Mouse (Mus musculus) heart, adult 2 months (tissue): ENCODE measurements around the gene Epas1. TPM values are rescaled to one million over a fixed set of nuclear protein-coding genes. Genes with fewer than 3 reads are reported as not detected.

ENCODE experiments used
- DNase-seq, 2 experiments: peaks; one replicate each; pipeline ENCODE4 v3.0.0; 2021
- H3K27ac ChIP-seq: fragments of 200-600 bp; 2 replicates; pipeline ENCODE4 v1.8.1; 2022
- H3K27me3 ChIP-seq: fragments of 200-500 bp; 2 replicates; pipeline ENCODE4 v1.6.1; 2012; ENCODE audit warnings: mild to moderate bottlenecking, low read length, inconsistent platforms, mixed read lengths; ENCODE audit not compliant: control insufficient read depth, insufficient read depth
- H3K36me3 ChIP-seq: fragments of 200-500 bp; 2 replicates; pipeline ENCODE4 v1.6.1; 2012; ENCODE audit warnings: low read length, inconsistent platforms; ENCODE audit not compliant: control insufficient read depth, insufficient read depth
- H3K4me1 ChIP-seq: fragments of 200-500 bp; 2 replicates; pipeline ENCODE4 v1.6.1; 2011; ENCODE audit warnings: low read length; ENCODE audit not compliant: control insufficient read depth, insufficient read depth
- H3K4me3 ChIP-seq: fragments of 200-600 bp; 2 replicates; pipeline ENCODE4 v1.8.1; 2022
- H3K79me2 ChIP-seq: fragments of 200-500 bp; replicated peaks from 2 replicates; pipeline ENCODE4 v1.6.1; 2012; ENCODE audit warnings: mild to moderate bottlenecking, inconsistent platforms, low read length, moderate library complexity, mixed read lengths; ENCODE audit not compliant: control insufficient read depth, insufficient read depth
- H3K9ac ChIP-seq: fragments of 200-500 bp; 2 replicates; pipeline ENCODE4 v1.6.1; 2012; ENCODE audit warnings: low read depth, mild to moderate bottlenecking, control low read depth, inconsistent platforms, low read length, mixed read lengths
- CTCF ChIP-seq: fragments of 200-600 bp; IDR thresholded peaks from 2 replicates; pipeline ENCODE4 v1.8.1; 2022; ENCODE audit warnings: antibody characterized with exemption, mild to moderate bottlenecking, moderate library complexity
- EP300 ChIP-seq: fragments of 200-500 bp; IDR thresholded peaks from 2 replicates; pipeline ENCODE4 v1.6.1; 2011; ENCODE audit warnings: low read depth, low read length, control low read depth; ENCODE audit not compliant: insufficient read depth
- POLR2A ChIP-seq: fragments of 200-500 bp; IDR thresholded peaks from 2 replicates; pipeline ENCODE4 v1.6.1; 2011; ENCODE audit warnings: mild to moderate bottlenecking, low read depth, low read length, control low read depth; ENCODE audit not compliant: insufficient read depth
- whole genome bisulfite sequencing: fragments of 180-500 bp; shearing (Covaris S2); methylation state at CpG from one replicate; pipeline ENCODE4 v1.1.7; 2018; 5-methylcytosine and 5-hydroxymethylcytosine counted together
- intact Hi-C: fragments of 180-260 bp; cut with DNase I; formaldehyde crosslinking; loops from one replicate; pipeline ENCODE4 v1.15.1; 2025
- polyA plus RNA-seq: library from polyadenylated mRNA; depleted of rRNA; stranded (reverse); fragments of >200 nt; gene quantifications from 2 replicates; pipeline ENCODE4 v1.2.3, GENCODE M21; 2012
- total RNA-seq, 2 experiments: library from RNA; stranded (reverse); gene quantifications; 2 replicates each; pipeline ENCODE4 v1.2.3; 2021

Gene Epas1
- total and polyA plus RNA-seq, 3 experiments: 119 to 277 (median 244) TPM

GRCm38 (mm10) chr17:86757621-86758020 lies 4.1 kb downstream of the Epas1 start:
- H3K4me3 ChIP-seq: peak overlapping the region; percentile 42
- no peak for DNase-seq
- H3K79me2 ChIP-seq: peaks cover 3% of the 10 kb centered on the region
- no peak for TF ChIP-seq POLR2A
- no peak for TF ChIP-seq CTCF
- TF ChIP-seq EP300: no peak
- intact Hi-C loops: no loop called here
- H3K36me3 ChIP-seq: peaks cover 35% of the 10 kb centered on the region
- no peaks in the 10 kb centered on the region for H3K27me3 ChIP-seq
- peak overlapping the region; percentile 58; the same call in 1 of the 2 replicates for H3K9ac ChIP-seq
- peaks cover 13% of the 10 kb centered on the region for H3K4me1 ChIP-seq
- peak overlapping the region; percentile 66 for H3K27ac ChIP-seq
- WGBS: 19% methylated on average over 2 of the region's 2 CpGs

- 65% methylated on average over 5 of the region's 5 CpGs for WGBS
- Histone ChIP-seq H3K4me1 (peaks cover 36% of the 10 kb centered on the region), H3K9ac (no peak overlapping the region), H3K27me3 (no peaks in the 10 kb centered on the region), H3K36me3 (peaks cover 60% of the 10 kb centered on the region), H3K27ac (peak overlapping the region; percentile 90), H3K4me3 (no peak overlapping the region), H3K79me2 (peaks cover 14% of the 10 kb centered on the region)
- intact Hi-C loops: no loop called here
- no peak for DNase-seq
- TF ChIP-seq POLR2A (no peak), CTCF (no peak), EP300 (no peak)
Observed at GRCm38 (mm10) chr17:86761859-86762258, 8.4 kb downstream of the Epas1 start.

GRCm38 (mm10) chr17:86762479-86763242 lies 9.2 kb downstream of the Epas1 start:
- peaks cover 42% of the 10 kb centered on the region for H3K4me1 ChIP-seq
- peak overlapping the region; percentile 40; the same call in 1 of the 2 replicates for H3K9ac ChIP-seq
- WGBS: 36% methylated on average over 11 of the region's 11 CpGs
- H3K36me3 ChIP-seq: peaks cover 64% of the 10 kb centered on the region
- TF ChIP-seq CTCF (no peak), EP300 (no peak), POLR2A (no peak; the same call in 1 of the 2 replicates)
- H3K27me3 ChIP-seq: no peaks in the 10 kb centered on the region
- intact Hi-C loops: no loop called here
- H3K79me2 ChIP-seq: peaks cover 14% of the 10 kb centered on the region
- peak; percentile 49 to 72 for DNase-seq
- H3K4me3 ChIP-seq: peak overlapping the region; percentile 1; the same call in 1 of the 2 replicates
- peak overlapping the region; percentile 90 for H3K27ac ChIP-seq

- DNase-seq: peak in 1 of 2 experiments; percentile 34
- WGBS: 45% methylated on average over 8 of the region's 8 CpGs
Observed at GRCm38 (mm10) chr17:86765762-86766404, 12.4 kb downstream of the Epas1 start.

GRCm38 (mm10) chr17:86766412-86766811 lies 12.9 kb downstream of the Epas1 start:
- Histone ChIP-seq H3K36me3 (peaks cover 65% of the 10 kb centered on the region), H3K27me3 (no peaks in the 10 kb centered on the region), H3K9ac (no peak overlapping the region), H3K27ac (peak overlapping the region; percentile 91), H3K4me3 (no peak overlapping the region), H3K4me1 (peaks cover 65% of the 10 kb centered on the region), H3K79me2 (peaks cover 11% of the 10 kb centered on the region)
- 83% methylated on average over 4 of the region's 4 CpGs for WGBS
- no peak for DNase-seq
- intact Hi-C loops: no loop called here
- TF ChIP-seq CTCF (peak; percentile 52), POLR2A (no peak)

More at GRCm38 (mm10) chr17:86765762-86766404, 12.4 kb downstream of the Epas1 start:
- no peak overlapping the region for H3K4me3 ChIP-seq
- TF ChIP-seq POLR2A (no peak), CTCF (no peak), EP300 (no peak)
- no peaks in the 10 kb centered on the region for H3K27me3 ChIP-seq
- H3K27ac ChIP-seq: peak overlapping the region; percentile 91
- peaks cover 63% of the 10 kb centered on the region for H3K4me1 ChIP-seq
- H3K79me2 ChIP-seq: peaks cover 12% of the 10 kb centered on the region
- peaks cover 67% of the 10 kb centered on the region for H3K36me3 ChIP-seq
- H3K9ac ChIP-seq: no peak overlapping the region
- intact Hi-C loops: no loop called here

GRCm38 (mm10) chr17:86768596-86768995 lies 15.1 kb downstream of the Epas1 start:
- Histone ChIP-seq H3K79me2 (peaks cover 9% of the 10 kb centered on the region), H3K27me3 (no peaks in the 10 kb centered on the region), H3K9ac (peak overlapping the region; percentile 52), H3K36me3 (peaks cover 61% of the 10 kb centered on the region), H3K4me1 (peaks cover 65% of the 10 kb centered on the region), H3K27ac (peak overlapping the region; percentile 91), H3K4me3 (peak overlapping the region; percentile 29)
- intact Hi-C loops: no loop called here
- 39% methylated on average over 7 of the region's 7 CpGs for WGBS
- TF ChIP-seq POLR2A (peak; percentile 53; the same call in 1 of the 2 replicates), EP300 (peak; percentile 88), CTCF (no peak)
- peak; percentile 59 to 64 for DNase-seq
